Mouse (Mus musculus): ENCODE results near the gene Rccd1. TPM values are rescaled to one million over a fixed set of nuclear protein-coding genes. Genes with fewer than 3 reads are reported as not detected.

Rccd1 gene
- polyA plus RNA-seq, 2 experiments: 8.0 to 26.2 TPM

DNA sequence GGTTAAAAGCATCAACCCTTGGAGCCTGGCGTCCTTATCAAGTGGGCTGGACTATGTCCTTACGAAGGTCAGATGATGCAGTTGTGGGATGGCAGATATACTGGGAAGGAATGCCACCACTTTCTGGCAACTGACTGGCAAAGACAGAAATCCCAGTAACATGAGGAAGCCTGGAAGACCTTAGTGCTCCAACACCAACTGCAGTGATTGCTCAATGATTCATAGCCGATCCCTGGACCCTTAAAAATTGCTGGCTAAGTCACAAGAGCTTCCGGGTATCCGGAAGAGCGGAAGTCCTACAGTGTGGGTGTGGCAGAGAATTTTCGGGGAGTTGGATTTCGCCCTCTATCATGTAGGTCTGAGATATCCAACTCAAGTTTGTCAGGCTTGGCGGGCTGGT is 21.9 kb upstream of the Rccd1 start:
- ATAC-seq (ENCODE audit: low FRiP score, low read depth) (no peak), DNase-seq (ENCODE audit: low spot score) (no peak)
- Histone ChIP-seq H3K9ac (ENCODE audit: low read depth, low read length, severe bottlenecking) (no peak overlapping the region), H3K9me3 (ENCODE audit: control insufficient read depth, low read length) (no peaks in the 10 kb centered on the region), H3K36me3 (ENCODE audit: control insufficient read depth, insufficient read depth, low read length) (peaks cover 20% of the 10 kb centered on the region), H3K4me3 (replicated peaks; ENCODE audit: low read length) (no peak overlapping the region), H3K4me2 (replicated peaks; ENCODE audit: low read depth, low read length, severe bottlenecking) (no peak overlapping the region), H3K27ac (replicated peaks; ENCODE audit: low read depth, low read length) (no peak overlapping the region), H3K4me1 (ENCODE audit: control insufficient read depth, insufficient read depth, low read length) (peaks cover 12% of the 10 kb centered on the region), H3K27me3 (ENCODE audit: control insufficient read depth, insufficient read depth, low read length) (no peaks in the 10 kb centered on the region)
- TF ChIP-seq POLR2A (IDR thresholded peaks at IDR 0.05; ENCODE audit: borderline replicate concordance, extremely low read depth, insufficient read depth, insufficient read length): no peak
- WGBS: 93% methylated on average over 9 of the region's 9 CpGs

DNA sequence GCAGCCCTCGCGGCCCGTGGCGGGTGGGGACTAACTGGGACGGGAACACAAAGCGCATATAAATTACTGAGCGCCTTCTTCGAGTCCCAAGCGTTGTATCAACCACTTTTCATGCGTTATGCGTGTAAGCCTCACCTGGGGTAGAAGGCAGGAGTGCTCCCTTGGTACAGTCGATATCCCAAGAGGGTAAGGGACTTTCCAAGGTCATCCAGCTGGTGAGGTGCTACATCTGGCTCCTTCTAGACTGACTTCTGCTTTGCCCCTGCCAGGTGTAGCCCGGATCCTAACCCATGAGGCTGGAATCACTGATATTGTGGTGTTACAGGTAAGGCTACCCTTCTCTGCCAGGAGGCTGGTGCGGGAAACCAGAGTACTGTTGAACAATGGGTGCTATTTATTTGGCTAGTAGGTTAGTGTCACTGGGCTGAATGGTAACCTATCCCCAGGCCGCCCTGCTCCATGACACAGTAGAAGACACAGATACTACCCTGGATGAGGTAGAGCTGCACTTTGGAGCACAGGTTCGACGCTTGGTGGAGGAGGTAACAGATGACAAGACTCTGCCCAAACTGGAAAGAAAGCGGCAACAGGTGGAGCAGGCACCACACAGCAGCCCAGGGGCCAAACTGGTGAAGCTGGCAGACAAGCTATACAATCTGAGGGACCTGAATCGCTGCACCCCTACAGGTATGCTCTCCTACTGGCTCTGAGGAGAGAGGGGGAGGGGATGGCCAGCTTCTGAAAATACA is 19.2 kb upstream of the Rccd1 start:
- no peak for DNase-seq (ENCODE audit: low spot score)
- H3K4me3 ChIP-seq (replicated peaks; ENCODE audit: low read length): peak overlapping the region; percentile 51
- ATAC-seq (ENCODE audit: low FRiP score, low read depth): no peak
- H3K4me1 ChIP-seq (ENCODE audit: control insufficient read depth, insufficient read depth, low read length): peaks cover 25% of the 10 kb centered on the region
- H3K27me3 ChIP-seq (ENCODE audit: control insufficient read depth, insufficient read depth, low read length): no peaks in the 10 kb centered on the region
- H3K9ac ChIP-seq (ENCODE audit: low read depth, low read length, severe bottlenecking): peak overlapping the region; percentile 81
- H3K4me2 ChIP-seq (replicated peaks; ENCODE audit: low read depth, low read length, severe bottlenecking): peak overlapping the region; percentile 74
- peak overlapping the region; percentile 68; the same call in 1 of the 2 replicates for H3K27ac ChIP-seq (replicated peaks; ENCODE audit: low read depth, low read length)
- 25% methylated on average over 19 of the region's 19 CpGs for WGBS
- no peaks in the 10 kb centered on the region for H3K9me3 ChIP-seq (ENCODE audit: control insufficient read depth, low read length)
- peaks cover 6% of the 10 kb centered on the region; the same call in 1 of the 2 replicates for H3K36me3 ChIP-seq (ENCODE audit: control insufficient read depth, insufficient read depth, low read length)
- no peak for TF ChIP-seq POLR2A (IDR thresholded peaks at IDR 0.05; ENCODE audit: borderline replicate concordance, extremely low read depth, insufficient read depth, insufficient read length)

DNA sequence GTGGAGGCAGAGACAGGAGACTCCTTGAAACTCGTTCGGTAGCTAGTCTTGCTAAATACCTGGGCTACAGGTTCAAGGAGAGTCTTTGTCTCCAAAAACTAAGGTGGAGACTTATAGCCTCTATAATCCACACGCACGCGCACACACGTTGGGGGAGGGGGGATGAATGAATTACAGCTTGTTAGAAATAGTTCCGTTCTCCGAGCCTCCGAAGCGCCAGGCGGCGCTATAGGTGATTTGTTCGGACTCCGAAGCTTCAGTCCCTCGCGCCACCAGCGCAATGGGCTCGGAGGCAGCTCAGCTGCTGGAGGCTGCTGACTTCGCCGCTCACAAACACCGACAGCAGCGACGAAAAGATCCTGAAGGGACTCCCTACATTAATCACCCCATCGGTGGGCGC is 18.6 kb upstream of the Rccd1 start, which contains the start of gene Hddc3:
TSS of gene Hddc3 (plus strand) at position 247 of the 400 bp plus-strand sequence.
- Histone ChIP-seq H3K4me1 (ENCODE audit: control insufficient read depth, insufficient read depth, low read length) (peaks cover 28% of the 10 kb centered on the region), H3K27ac (replicated peaks; ENCODE audit: low read depth, low read length) (peak within 1 kb of the TSS; percentile 68; the same call in 1 of the 2 replicates), H3K9me3 (ENCODE audit: control insufficient read depth, low read length) (no peaks in the 10 kb centered on the region), H3K27me3 (ENCODE audit: control insufficient read depth, insufficient read depth, low read length) (no peaks in the 10 kb centered on the region), H3K9ac (ENCODE audit: low read depth, low read length, severe bottlenecking) (peak within 1 kb of the TSS; percentile 81), H3K36me3 (ENCODE audit: control insufficient read depth, insufficient read depth, low read length) (peaks cover 6% of the 10 kb centered on the region; the same call in 1 of the 2 replicates), H3K4me2 (replicated peaks; ENCODE audit: low read depth, low read length, severe bottlenecking) (peak within 1 kb of the TSS; percentile 74), H3K4me3 (replicated peaks; ENCODE audit: low read length) (peak within 1 kb of the TSS; percentile 51)
- ATAC-seq (ENCODE audit: low FRiP score, low read depth) (peak; percentile 72), DNase-seq (ENCODE audit: low spot score) (peak; percentile 99)
- peak; percentile 96; the same call in 1 of the 2 replicates for TF ChIP-seq POLR2A (IDR thresholded peaks at IDR 0.05; ENCODE audit: borderline replicate concordance, extremely low read depth, insufficient read depth, insufficient read length)
- 2% methylated on average over 25 of the region's 25 CpGs for WGBS

DNA sequence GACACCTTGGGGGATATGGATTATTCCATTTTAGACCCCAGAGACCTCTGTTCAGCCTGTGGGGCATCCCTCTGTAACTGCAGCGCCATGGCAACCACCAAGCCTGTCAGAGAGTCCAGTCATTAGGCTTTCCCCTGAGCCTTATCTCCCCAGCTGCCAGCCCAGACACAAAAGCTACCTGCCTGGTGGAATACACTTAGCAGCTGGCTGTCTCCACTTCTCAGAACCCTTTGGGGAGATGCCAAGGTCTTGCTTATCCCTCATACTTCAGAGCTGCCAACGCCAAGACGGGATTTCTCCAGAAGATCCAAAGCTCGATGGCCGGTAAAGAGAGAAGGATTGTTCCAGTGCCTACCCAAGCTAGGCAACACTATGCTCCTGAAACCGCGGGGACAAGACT is 17.5 kb upstream of the Rccd1 start:
- ATAC-seq (ENCODE audit: low FRiP score, low read depth) (no peak), DNase-seq (ENCODE audit: low spot score) (no peak)
- 77% methylated on average over 7 of the region's 7 CpGs for WGBS
- H3K27me3 ChIP-seq (ENCODE audit: control insufficient read depth, insufficient read depth, low read length): no peaks in the 10 kb centered on the region
- no peaks in the 10 kb centered on the region for H3K9me3 ChIP-seq (ENCODE audit: control insufficient read depth, low read length)
- peaks cover 28% of the 10 kb centered on the region for H3K4me1 ChIP-seq (ENCODE audit: control insufficient read depth, insufficient read depth, low read length)
- TF ChIP-seq POLR2A (IDR thresholded peaks at IDR 0.05; ENCODE audit: borderline replicate concordance, extremely low read depth, insufficient read depth, insufficient read length): no peak
- H3K4me3 ChIP-seq (replicated peaks; ENCODE audit: low read length): no peak overlapping the region
- H3K9ac ChIP-seq (ENCODE audit: low read depth, low read length, severe bottlenecking): no peak overlapping the region
- H3K4me2 ChIP-seq (replicated peaks; ENCODE audit: low read depth, low read length, severe bottlenecking): no peak overlapping the region
- peaks cover 10% of the 10 kb centered on the region for H3K36me3 ChIP-seq (ENCODE audit: control insufficient read depth, insufficient read depth, low read length)
- H3K27ac ChIP-seq (replicated peaks; ENCODE audit: low read depth, low read length): no peak overlapping the region

DNA sequence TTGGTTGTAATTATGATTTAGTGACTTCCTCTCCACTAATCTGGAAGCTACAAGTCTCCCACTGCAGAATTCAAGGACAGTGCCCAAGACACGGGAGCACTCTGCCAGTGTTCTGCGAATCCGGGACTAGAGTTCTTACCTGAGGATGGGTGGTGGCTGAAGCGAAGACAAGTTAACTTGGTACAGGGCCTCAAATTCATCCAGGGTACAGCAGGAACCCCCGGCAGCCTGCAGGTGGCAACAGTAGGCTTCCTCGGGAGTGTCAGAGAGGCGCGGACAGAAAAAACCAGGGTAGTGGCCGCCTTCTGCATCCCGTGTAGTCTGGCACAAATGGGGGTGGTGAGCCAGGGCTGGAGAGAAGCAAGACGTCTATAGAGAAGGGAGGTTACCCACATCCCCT is 16.5 kb upstream of the Rccd1 start, which contains the start of gene Unc45a:
TSS of gene Unc45a (minus strand) at position 213 of the 400 bp plus-strand sequence.
- 2% methylated on average over 11 of the region's 11 CpGs for WGBS
- peak; percentile 73 for DNase-seq (ENCODE audit: low spot score)

More for the DNA sequence above, 16.5 kb upstream of the Rccd1 start, which contains the start of gene Unc45a:
- TF ChIP-seq POLR2A (IDR thresholded peaks at IDR 0.05; ENCODE audit: borderline replicate concordance, extremely low read depth, insufficient read depth, insufficient read length): no peak
- Histone ChIP-seq H3K27ac (replicated peaks; ENCODE audit: low read depth, low read length) (peak within 1 kb of the TSS; percentile 91), H3K36me3 (ENCODE audit: control insufficient read depth, insufficient read depth, low read length) (peaks cover 20% of the 10 kb centered on the region), H3K4me3 (replicated peaks; ENCODE audit: low read length) (peak within 1 kb of the TSS; percentile 56), H3K27me3 (ENCODE audit: control insufficient read depth, insufficient read depth, low read length) (no peaks in the 10 kb centered on the region), H3K9ac (ENCODE audit: low read depth, low read length, severe bottlenecking) (peak within 1 kb of the TSS; percentile 68), H3K4me2 (replicated peaks; ENCODE audit: low read depth, low read length, severe bottlenecking) (peak within 1 kb of the TSS; percentile 88), H3K4me1 (ENCODE audit: control insufficient read depth, insufficient read depth, low read length) (peaks cover 28% of the 10 kb centered on the region), H3K9me3 (ENCODE audit: control insufficient read depth, low read length) (no peaks in the 10 kb centered on the region)
- ATAC-seq (ENCODE audit: low FRiP score, low read depth): peak; percentile 58

All from limb, embryonic 14.5 days (tissue).